Mouse (Mus musculus): ENCODE data around the gene Cnnm3.

- TF ChIP-seq HCFC1 (IDR thresholded peaks at IDR 0.05; ENCODE audit: borderline replicate concordance, insufficient read depth, low read length) (no peak), ZNF384 (IDR thresholded peaks at IDR 0.05; ENCODE audit: low read depth, low read length) (no peak), MAFK (IDR thresholded peaks at IDR 0.05; ENCODE audit: insufficient read depth, low read depth, low read length) (no peak), CHD2 (IDR thresholded peaks at IDR 0.05; ENCODE audit: low read depth, low read length) (no peak)
Observed at GRCm38 (mm10) chr1:36569694-36570276, 58.1 kb downstream of the Cnnm3 start.
